9 mouse cellular contexts compared by ENCODE assay signal in genomic region chr15:79261757-79262156, GRCm38 (mm10). TPM values are rescaled to one million over a fixed set of nuclear protein-coding genes. Genes with fewer than 3 reads are reported as not detected.
DNase-seq lines count a peak whose midpoint lies in the region; ATAC-seq and TF ChIP-seq lines count a peak whose summit lies in the region.
"Had no signal": no experiment of that assay in that cellular context is flagged by ENCODE, and none has a peak within 500 bp of the region (broad histone marks: within the 10 kb centered on the region; RNA-seq: fewer than 3 reads in every experiment).

No protein-coding gene starts in this region.

- peak; percentile 11 for TF ChIP-seq CTCF in ES-Bruce4 (IDR thresholded peaks at IDR 0.05; ENCODE audit: low read depth, low read length)
- no peak for TF ChIP-seq CTCF in liver, postnatal 0 days (IDR thresholded peaks at IDR 0.05; ENCODE audit: low read depth)

- TF ChIP-seq EP300 in ES-Bruce4 (IDR thresholded peaks at IDR 0.05; ENCODE audit: insufficient read depth, low read depth, low read length) = no peak
- TF ChIP-seq EP300 in liver, postnatal 0 days (IDR thresholded peaks at IDR 0.05; ENCODE audit: low read depth) = no peak

- H3K27ac ChIP-seq in heart, embryonic 12.5 days (ENCODE audit: poor library complexity, severe bottlenecking) = peak overlapping the region; percentile 40
- no peak overlapping the region for H3K27ac ChIP-seq in ES-Bruce4 (ENCODE audit: insufficient read depth, low read length)
- no peak overlapping the region for H3K27ac ChIP-seq in forebrain, embryonic 16.5 days (ENCODE audit: low read length)
- H3K27ac ChIP-seq in liver, postnatal 0 days (ENCODE audit: low read depth) = no peak overlapping the region

- peak overlapping the region; percentile 81 for H3K9ac ChIP-seq in heart, embryonic 12.5 days
- peak overlapping the region; percentile 75 for H3K9ac ChIP-seq in ES-Bruce4 (ENCODE audit: low read depth, poor library complexity, severe bottlenecking)
- peak overlapping the region; percentile 71 for H3K9ac ChIP-seq in forebrain, embryonic 16.5 days (replicated peaks; ENCODE audit: low read depth, low read length)
- H3K9ac ChIP-seq in liver, postnatal 0 days (replicated peaks) = no peak overlapping the region

- under 1% methylated on average over 19 of the region's 28 CpGs for WGBS in heart, embryonic 12.5 days
- WGBS in forebrain, embryonic 16.5 days = 0% methylated on average over 15 of the region's 28 CpGs
- 3% methylated on average over 18 of the region's 28 CpGs for WGBS in liver, postnatal 0 days (ENCODE audit: insufficient replicate concordance)

- H3K4me3 ChIP-seq in heart, embryonic 12.5 days = peak overlapping the region; percentile 67
- H3K4me3 ChIP-seq in ES-Bruce4 (ENCODE audit: low read depth, low read length) = peak overlapping the region; percentile 69
- peak overlapping the region; percentile 57 for H3K4me3 ChIP-seq in forebrain, embryonic 16.5 days (replicated peaks; ENCODE audit: low read length)
- H3K4me3 ChIP-seq in liver, postnatal 0 days (ENCODE audit: low read depth, low read length) = peak overlapping the region; percentile 51

- peaks cover 18% of the 10 kb centered on the region for H3K4me1 ChIP-seq in heart, embryonic 12.5 days (replicated peaks)
- peaks cover 2% of the 10 kb centered on the region for H3K4me1 ChIP-seq in ES-Bruce4 (ENCODE audit: control insufficient read depth, insufficient read depth, low read length)
- H3K4me1 ChIP-seq in forebrain, embryonic 16.5 days (replicated peaks; ENCODE audit: control insufficient read depth, insufficient read depth, low read length) = peaks cover 17% of the 10 kb centered on the region
- H3K4me1 ChIP-seq in liver, postnatal 0 days (ENCODE audit: insufficient read depth) = peaks cover 5% of the 10 kb centered on the region; the same call in 1 of the 2 replicates

- peak overlapping the region; percentile 98 for H3K4me2 ChIP-seq in heart, embryonic 12.5 days
- peak overlapping the region; percentile 97 for H3K4me2 ChIP-seq in forebrain, embryonic 16.5 days (ENCODE audit: low read length)
- H3K4me2 ChIP-seq in liver, postnatal 0 days (ENCODE audit: low read depth, low read length) = peak overlapping the region; percentile 71

- H3K27me3 ChIP-seq in heart, embryonic 12.5 days (replicated peaks) = peaks cover 73% of the 10 kb centered on the region
- peaks cover 2% of the 10 kb centered on the region; the same call in 1 of the 2 replicates for H3K27me3 ChIP-seq in ES-Bruce4 (ENCODE audit: control insufficient read depth, insufficient read depth, low read length, poor library complexity, severe bottlenecking)
- H3K27me3 ChIP-seq in forebrain, embryonic 16.5 days (replicated peaks; ENCODE audit: control insufficient read depth, insufficient read depth, low read length) = peaks cover 20% of the 10 kb centered on the region
- H3K27me3 ChIP-seq in liver, postnatal 0 days (ENCODE audit: insufficient read depth, low read length) = peaks cover 35% of the 10 kb centered on the region

- no peak for DNase-seq in heart, adult 9 months (ENCODE audit: low spot score in 2 of 2)
- no peak for DNase-seq in liver, postnatal 0 days
- no peak for DNase-seq in ovary, postnatal 10 days (ENCODE audit: low spot score)
- DNase-seq in spleen, postnatal 10 days (ENCODE audit: low spot score in 2 of 2) = no peak

- peaks cover 4% of the 10 kb centered on the region; the same call in 1 of the 2 replicates for H3K9me3 ChIP-seq in heart, embryonic 12.5 days (replicated peaks)
- no peaks in the 10 kb centered on the region for H3K9me3 ChIP-seq in ES-Bruce4 (replicated peaks; ENCODE audit: control insufficient read depth, insufficient read depth, low read length, poor library complexity, severe bottlenecking)
- H3K9me3 ChIP-seq in forebrain, embryonic 16.5 days (ENCODE audit: control insufficient read depth, low read length) = no peaks in the 10 kb centered on the region
- no peaks in the 10 kb centered on the region for H3K9me3 ChIP-seq in liver, postnatal 0 days (ENCODE audit: low read length)

- H3K36me3 ChIP-seq in heart, embryonic 12.5 days = no peaks in the 10 kb centered on the region
- no peaks in the 10 kb centered on the region for H3K36me3 ChIP-seq in ES-Bruce4 (ENCODE audit: control insufficient read depth, insufficient read depth, low read length, poor library complexity, severe bottlenecking)
- H3K36me3 ChIP-seq in forebrain, embryonic 16.5 days (ENCODE audit: control insufficient read depth, insufficient read depth) = no peaks in the 10 kb centered on the region
- H3K36me3 ChIP-seq in liver, postnatal 0 days (replicated peaks; ENCODE audit: insufficient read depth, low read length) = no peaks in the 10 kb centered on the region

- TF ChIP-seq POLR2A in ES-Bruce4 (IDR thresholded peaks at IDR 0.05; ENCODE audit: insufficient read depth, low read length) = no peak

- peak; percentile 31 for ATAC-seq in heart, embryonic 12.5 days (ENCODE audit: insufficient number of reproducible peaks, low FRiP score)
- peak; percentile 43 for ATAC-seq in forebrain, embryonic 16.5 days
- ATAC-seq in liver, postnatal 0 days = no peak
- ATAC-seq in erythroid progenitor cell, adult 5-6 weeks (replicated peaks; ENCODE audit: low FRiP score, poor library complexity, severe bottlenecking) = no peak

RNA-seq across cellular contexts. Expression of gene Slc16a8, which starts 7.2 kb away (rescaled TPM):
- polyA plus RNA-seq in heart, embryonic 12.5 days (2016; fragmentation: Nextera tagmentation; extraction: Ambion mirVana) = 0.36 and 0.65 TPM in 2 replicates
- polyA plus RNA-seq in ES-Bruce4 (2011; ENCODE audit: insufficient read depth, insufficient read length, low read depth, missing spikeins) = not detected in 2 replicates
- polyA plus RNA-seq in forebrain, embryonic 16.5 days (2015; fragmentation: Nextera tagmentation; extraction: Ambion mirVana) = 0.41 and 0.62 TPM in 2 replicates
- polyA plus RNA-seq in liver, postnatal 0 days (2015; fragmentation: Nextera tagmentation; extraction: Ambion mirVana) = not detected in 2 replicates
- total RNA-seq in erythroid progenitor cell, adult 5-6 weeks (2015; ENCODE audit: low replicate concordance) = not detected in 2 replicates
- total RNA-seq in erythroid progenitor cell, adult 5-6 weeks (2017; ENCODE audit: low replicate concordance) = not detected in 2 replicates
- total RNA-seq: neutrophil, adult 5-6 weeks had no signal

RNA-seq across cellular contexts. Expression of gene Baiap2l2, which starts 23.6 kb away (rescaled TPM):
- polyA plus RNA-seq in heart, embryonic 12.5 days (2016; fragmentation: Nextera tagmentation; extraction: Ambion mirVana) = 9.3 and 11.9 TPM in 2 replicates
- polyA plus RNA-seq in ES-Bruce4 (2011; ENCODE audit: insufficient read depth, insufficient read length, low read depth, missing spikeins) = 0.69 and 1.8 TPM in 2 replicates
- 2.0 and 3.0 TPM in 2 replicates for polyA plus RNA-seq in forebrain, embryonic 16.5 days (2015; fragmentation: Nextera tagmentation; extraction: Ambion mirVana)
- 1.2 and 2.1 TPM in 2 replicates for polyA plus RNA-seq in liver, postnatal 0 days (2015; fragmentation: Nextera tagmentation; extraction: Ambion mirVana)
- total RNA-seq in erythroid progenitor cell, adult 5-6 weeks (2015; ENCODE audit: low replicate concordance) = not detected in 2 replicates
- not detected in 2 replicates for total RNA-seq in erythroid progenitor cell, adult 5-6 weeks (2017; ENCODE audit: low replicate concordance)
- total RNA-seq: neutrophil, adult 5-6 weeks had no signal

RNA-seq across cellular contexts. Expression of gene Gm49486, which starts 32.6 kb away (rescaled TPM):
- 0.49 and 1.0 TPM in 2 replicates for polyA plus RNA-seq in heart, embryonic 12.5 days (2016; fragmentation: Nextera tagmentation; extraction: Ambion mirVana)
- polyA plus RNA-seq in ES-Bruce4 (2011; ENCODE audit: insufficient read depth, insufficient read length, low read depth, missing spikeins) = 1.0 TPM in 2 replicates
- 0.82 and 0.94 TPM in 2 replicates for polyA plus RNA-seq in forebrain, embryonic 16.5 days (2015; fragmentation: Nextera tagmentation; extraction: Ambion mirVana)
- 0.08 TPM in 2 replicates for polyA plus RNA-seq in liver, postnatal 0 days (2015; fragmentation: Nextera tagmentation; extraction: Ambion mirVana)
- not detected in 2 replicates for total RNA-seq in erythroid progenitor cell, adult 5-6 weeks (2015; ENCODE audit: low replicate concordance)
- total RNA-seq in erythroid progenitor cell, adult 5-6 weeks (2017; ENCODE audit: low replicate concordance) = not detected in 2 replicates

RNA-seq across cellular contexts. Expression of gene Pick1, which starts 32.8 kb away (rescaled TPM):
- polyA plus RNA-seq in heart, embryonic 12.5 days (2016; fragmentation: Nextera tagmentation; extraction: Ambion mirVana) = 33.8 and 37.6 TPM in 2 replicates
- polyA plus RNA-seq in ES-Bruce4 (2011; ENCODE audit: insufficient read depth, insufficient read length, low read depth, missing spikeins) = 47.8 and 48.0 TPM in 2 replicates
- 76.3 and 102 TPM in 2 replicates for polyA plus RNA-seq in forebrain, embryonic 16.5 days (2015; fragmentation: Nextera tagmentation; extraction: Ambion mirVana)
- 11.5 and 12.2 TPM in 2 replicates for polyA plus RNA-seq in liver, postnatal 0 days (2015; fragmentation: Nextera tagmentation; extraction: Ambion mirVana)
- 2.9 and 3.4 TPM in 2 replicates for total RNA-seq in erythroid progenitor cell, adult 5-6 weeks (2015; ENCODE audit: low replicate concordance)
- 1.9 TPM in 1 of 2 replicates, not detected in the other for total RNA-seq in erythroid progenitor cell, adult 5-6 weeks (2017; ENCODE audit: low replicate concordance)

Comparison
In these comparisons a context has a peak if more than half of its experiments do, and no peak if none do; other contexts are left out.
1. ATAC-seq: peak in heart, embryonic 12.5 days (single experiment) and forebrain, embryonic 16.5 days (single experiment); none in liver, postnatal 0 days (single experiment) and erythroid progenitor cell, adult 5-6 weeks (single experiment).
2. Peak in every context shown above with its lines, with median percentiles within 50 percentile points of each other: H3K4me2 ChIP-seq and H3K4me3 ChIP-seq.